Mouse (Mus musculus): ENCODE measurements around the gene Fbln1.

- TF ChIP-seq CTCF (IDR thresholded peaks at IDR 0.05; ENCODE audit: extremely low read depth, insufficient read depth, insufficient read length, insufficient replicate concordance) = no peak
- no peak for TF ChIP-seq POLR2A (IDR thresholded peaks at IDR 0.05; ENCODE audit: low read depth, low read length)
These were observed 5.1 kb upstream of the Fbln1 start for GRCm38 (mm10) chr15:85200446-85201289.

Measured in spleen, adult 2 months (tissue).